Comparison of ENCODE assay signal across 19 mouse cellular contexts in the genomic region with DNA sequence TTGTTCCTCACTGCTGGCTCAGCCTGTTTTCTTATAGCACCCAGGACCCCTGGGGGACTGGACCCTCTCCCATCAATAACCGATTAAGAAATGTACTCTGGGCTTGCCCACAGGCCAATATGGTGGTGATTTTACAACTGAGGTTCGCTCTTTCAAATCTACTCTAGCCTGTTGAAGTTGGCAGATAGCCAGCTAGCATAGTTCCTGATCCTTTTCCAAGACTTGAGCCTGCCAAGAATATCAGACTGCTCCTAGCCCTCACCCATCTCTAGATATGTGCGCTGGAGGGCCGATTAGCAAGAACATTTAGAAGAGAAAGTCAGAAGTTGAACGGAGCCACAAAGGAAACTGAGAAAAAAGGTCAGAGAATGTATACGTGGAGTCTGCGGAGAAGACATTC. TPM values are rescaled to one million over a fixed set of nuclear protein-coding genes. Genes with fewer than 3 reads are reported as not detected.
DNase-seq lines count a peak whose midpoint lies in the region; ATAC-seq and TF ChIP-seq lines count a peak whose summit lies in the region.
"Had no signal": no experiment of that assay in that cellular context is flagged by ENCODE, and none has a peak within 500 bp of the region (broad histone marks: within the 10 kb centered on the region; RNA-seq: fewer than 3 reads in every experiment).

No protein-coding gene starts in this region.

- H3K36me3 ChIP-seq in forebrain, embryonic 14.5 days (ENCODE audit: control insufficient read depth, insufficient read depth, low read length): no peaks in the 10 kb centered on the region
- H3K36me3 ChIP-seq in forebrain, embryonic 10.5 days (replicated peaks): no peaks in the 10 kb centered on the region
- no peaks in the 10 kb centered on the region for H3K36me3 ChIP-seq in midbrain, embryonic 13.5 days
- H3K36me3 ChIP-seq: embryonic facial prominence, embryonic 13.5 days; forebrain, embryonic 15.5 days; hindbrain, embryonic 10.5 days; neural tube, embryonic 13.5 days had no signal

- 87% methylated on average over 7 of the region's 7 CpGs for WGBS in forebrain, embryonic 14.5 days
- 88% methylated on average over 7 of the region's 7 CpGs for WGBS in forebrain, embryonic 10.5 days
- WGBS in midbrain, embryonic 13.5 days: 86% methylated on average over 7 of the region's 7 CpGs

- H3K4me2 ChIP-seq in forebrain, embryonic 14.5 days (ENCODE audit: low read length): no peak overlapping the region
- H3K4me2 ChIP-seq in midbrain, embryonic 13.5 days (replicated peaks): no peak overlapping the region
- H3K4me2 ChIP-seq: embryonic facial prominence, embryonic 13.5 days; forebrain, embryonic 15.5 days; neural tube, embryonic 13.5 days had no signal

- no peak overlapping the region for H3K4me3 ChIP-seq in forebrain, embryonic 14.5 days (ENCODE audit: low read depth, low read length)
- no peak overlapping the region for H3K4me3 ChIP-seq in forebrain, embryonic 10.5 days
- H3K4me3 ChIP-seq in midbrain, embryonic 13.5 days (replicated peaks): no peak overlapping the region
- H3K4me3 ChIP-seq: embryonic facial prominence, embryonic 13.5 days; forebrain, embryonic 15.5 days; hindbrain, embryonic 10.5 days; neural tube, embryonic 13.5 days had no signal

- no peaks in the 10 kb centered on the region for H3K27me3 ChIP-seq in forebrain, embryonic 14.5 days (replicated peaks; ENCODE audit: control insufficient read depth, insufficient read depth, low read length)
- no peaks in the 10 kb centered on the region for H3K27me3 ChIP-seq in forebrain, embryonic 10.5 days (ENCODE audit: poor library complexity, severe bottlenecking)
- no peaks in the 10 kb centered on the region for H3K27me3 ChIP-seq in midbrain, embryonic 13.5 days
- H3K27me3 ChIP-seq: embryonic facial prominence, embryonic 13.5 days; forebrain, embryonic 15.5 days; neural tube, embryonic 13.5 days; Patski had no signal

- DNase-seq in forebrain, embryonic 14.5 days (ENCODE audit: low spot score): peak; percentile 1
- DNase-seq in forebrain, embryonic 10.5 days (ENCODE audit: extremely low spot score, low spot score): no peak
- peak; percentile 3 for DNase-seq in left cerebral cortex, postnatal 4 days
- DNase-seq in left cerebral cortex, adult 8-10 months (ENCODE audit: low spot score in 2 of 2): no peak
- DNase-seq in brain, embryonic 14.5 days (ENCODE audit: low read depth): peak; percentile 0
- DNase-seq in kidney, adult 8-10 months: peak; percentile 41 to 57
- no peak for DNase-seq in gastrocnemius, postnatal 25 days
- DNase-seq: liver, postnatal 0 days had no signal

- no peak for ATAC-seq in forebrain, embryonic 14.5 days
- no peak for ATAC-seq in midbrain, embryonic 13.5 days
- ATAC-seq: forebrain, embryonic 15.5 days; inflammation-experienced regulatory T-cells, adult 6 months; liver, postnatal 0 days; Patski had no signal

- H3K9ac ChIP-seq in forebrain, embryonic 14.5 days (ENCODE audit: low read length): no peak overlapping the region
- no peak overlapping the region for H3K9ac ChIP-seq in midbrain, embryonic 13.5 days (replicated peaks)
- H3K9ac ChIP-seq: embryonic facial prominence, embryonic 13.5 days; forebrain, embryonic 15.5 days; liver, postnatal 0 days; neural tube, embryonic 13.5 days had no signal

- H3K9me3 ChIP-seq in forebrain, embryonic 14.5 days (replicated peaks; ENCODE audit: control insufficient read depth, low read length): no peaks in the 10 kb centered on the region
- peaks cover 71% of the 10 kb centered on the region for H3K9me3 ChIP-seq in forebrain, embryonic 10.5 days
- H3K9me3 ChIP-seq in midbrain, embryonic 13.5 days: peaks cover 37% of the 10 kb centered on the region
- H3K9me3 ChIP-seq: forebrain, embryonic 15.5 days had no signal

- no peak for TF ChIP-seq POLR2A in brain, embryonic 14.5 days (IDR thresholded peaks at IDR 0.05; ENCODE audit: borderline replicate concordance, extremely low read depth, insufficient read depth, insufficient read length, poor library complexity, severe bottlenecking)

- H3K4me1 ChIP-seq in forebrain, embryonic 14.5 days (ENCODE audit: control insufficient read depth, insufficient read depth, low read length): no peaks in the 10 kb centered on the region
- no peaks in the 10 kb centered on the region for H3K4me1 ChIP-seq in forebrain, embryonic 10.5 days
- H3K4me1 ChIP-seq in midbrain, embryonic 13.5 days (replicated peaks): no peaks in the 10 kb centered on the region
- H3K4me1 ChIP-seq: embryonic facial prominence, embryonic 13.5 days; forebrain, embryonic 15.5 days; hindbrain, embryonic 10.5 days; neural tube, embryonic 13.5 days had no signal

- TF ChIP-seq CTCF in brain, embryonic 14.5 days (IDR thresholded peaks at IDR 0.05; ENCODE audit: borderline replicate concordance, extremely low read depth, insufficient read depth, insufficient read length): no peak

- no peak overlapping the region for H3K27ac ChIP-seq in forebrain, embryonic 14.5 days (ENCODE audit: low read depth, low read length)
- no peak overlapping the region for H3K27ac ChIP-seq in forebrain, embryonic 10.5 days
- H3K27ac ChIP-seq in midbrain, embryonic 13.5 days: no peak overlapping the region
- H3K27ac ChIP-seq: embryonic facial prominence, embryonic 13.5 days; forebrain, embryonic 15.5 days; hindbrain, embryonic 10.5 days; neural tube, embryonic 13.5 days had no signal

- intact Hi-C loops in left cerebral cortex, postnatal 4 days (cut with DNase I): no loop called here

RNA-seq across cellular contexts. Expression of a gene that starts 8.9 kb away (rescaled TPM):
- polyA plus RNA-seq in forebrain, embryonic 14.5 days (2014; fragmentation: Nextera tagmentation; extraction: Ambion mirVana): not detected in 2 replicates
- not detected in 2 replicates for polyA plus RNA-seq in forebrain, embryonic 10.5 days (2016; fragmentation: Nextera tagmentation; extraction: Ambion mirVana)
- total RNA-seq in left cerebral cortex, postnatal 4 days (2021): under 1 TPM in 1 of 2 experiments, not detected in 1; 0.10 TPM
- total RNA-seq in left cerebral cortex, adult 8-10 months (2022): not detected
- polyA plus RNA-seq in brain, embryonic 14.5 days (2012; rRNA removed): 0.05 and 0.10 TPM in 2 replicates
- total RNA-seq in gastrocnemius, postnatal 25 days (2021): not detected
- not detected in 2 replicates for polyA plus RNA-seq in midbrain, embryonic 13.5 days (2015; fragmentation: Nextera tagmentation; extraction: Ambion mirVana)
- total RNA-seq: layer of hippocampus, adult 18-20 months; megakaryocyte-erythroid progenitor cell, adult 5-6 weeks; monocyte, adult 5-6 weeks had no signal
- polyA plus RNA-seq: embryonic facial prominence, embryonic 13.5 days; forebrain, embryonic 15.5 days; hindbrain, embryonic 10.5 days; liver, postnatal 0 days; neural tube, embryonic 13.5 days; Patski; thymus, postnatal 0 days had no signal

RNA-seq across cellular contexts. Expression of a gene that starts 44.3 kb away (rescaled TPM):
- polyA plus RNA-seq in forebrain, embryonic 14.5 days (2014; fragmentation: Nextera tagmentation; extraction: Ambion mirVana): 0.04 TPM in 1 of 2 replicates, not detected in the other
- polyA plus RNA-seq in forebrain, embryonic 10.5 days (2016; fragmentation: Nextera tagmentation; extraction: Ambion mirVana): not detected in 2 replicates
- not detected for total RNA-seq in left cerebral cortex, postnatal 4 days (2021)
- under 1 TPM in 3 of 4 experiments, not detected in 1; 0.06 to 0.11 (median 0.09) TPM for total RNA-seq in left cerebral cortex, adult 8-10 months (2022)
- 0.14 and 0.16 TPM in 2 replicates for polyA plus RNA-seq in brain, embryonic 14.5 days (2012; rRNA removed)
- total RNA-seq in gastrocnemius, postnatal 25 days (2021): not detected
- not detected in 2 replicates for polyA plus RNA-seq in midbrain, embryonic 13.5 days (2015; fragmentation: Nextera tagmentation; extraction: Ambion mirVana)
- total RNA-seq: layer of hippocampus, adult 18-20 months; megakaryocyte-erythroid progenitor cell, adult 5-6 weeks; monocyte, adult 5-6 weeks had no signal
- polyA plus RNA-seq: embryonic facial prominence, embryonic 13.5 days; forebrain, embryonic 15.5 days; hindbrain, embryonic 10.5 days; inflammation-experienced regulatory T-cells, adult 6 months; liver, postnatal 0 days; neural tube, embryonic 13.5 days; Patski; thymus, postnatal 0 days had no signal

Comparison
In these comparisons a context has a peak if more than half of its experiments do, and no peak if none do; other contexts are left out.
1. DNase-seq: peak in forebrain, embryonic 14.5 days (single experiment), left cerebral cortex, postnatal 4 days (single experiment), brain, embryonic 14.5 days (single experiment) and kidney, adult 8-10 months (2 of 2); none in forebrain, embryonic 10.5 days (single experiment), left cerebral cortex, adult 8-10 months (0 of 2) and gastrocnemius, postnatal 25 days (single experiment).